Mouse (Mus musculus): ENCODE data around the gene Fntb.

GRCm38 (mm10) chr12:76818908-76819307, 53.5 kb downstream of the Fntb start:
- no peak for TF ChIP-seq CTCF (IDR thresholded peaks at IDR 0.05; ENCODE audit: borderline replicate concordance, insufficient read depth, low read length)
- TF ChIP-seq POLR2A (IDR thresholded peaks at IDR 0.05; ENCODE audit: low read depth, low read length), result no peak

All from embryonic fibroblast, embryonic 13.5 days (primary cell).